Mouse (Mus musculus) heart, postnatal 0 days (tissue): ENCODE data around the gene Smpd3. TPM values are rescaled to one million over a fixed set of nuclear protein-coding genes. Genes with fewer than 3 reads are reported as not detected.

ENCODE experiments used
- ATAC-seq: fragments of 200-750 bp; cut with Nextera tagmentation; 2 replicates; pipeline ENCODE4 v1.8.0; 2017; ENCODE audit warnings: low read depth, moderate number of reproducible peaks, moderate library complexity; ENCODE audit not compliant: insufficient read depth
- DNase-seq: peaks from one replicate; pipeline ENCODE4 v3.0.0-alpha.2; 2016; ENCODE audit warnings: low spot score
- H3K27ac ChIP-seq: fragments of 300-500 bp; sonication (generic); 2 replicates; pipeline ENCODE4 v1.5.1; 2014; ENCODE audit warnings: low read depth, mild to moderate bottlenecking
- H3K27me3 ChIP-seq: fragments of 300-500 bp; sonication (generic); 2 replicates; pipeline ENCODE4 v1.6.1; 2014; ENCODE audit warnings: low read length, mixed read lengths; ENCODE audit not compliant: control insufficient read depth, insufficient read depth
- H3K36me3 ChIP-seq: fragments of 300-500 bp; sonication (generic); replicated peaks from 2 replicates; pipeline ENCODE4 v1.6.1; 2014; ENCODE audit warnings: low read length, mixed read lengths; ENCODE audit not compliant: control insufficient read depth, insufficient read depth
- H3K4me1 ChIP-seq: fragments of 300-500 bp; sonication (generic); 2 replicates; pipeline ENCODE4 v1.6.1; 2014; ENCODE audit warnings: antibody characterized with exemption; ENCODE audit not compliant: control insufficient read depth, insufficient read depth
- H3K4me2 ChIP-seq: fragments of 300-500 bp; sonication (generic); 2 replicates; pipeline ENCODE4 v1.6.1; 2014; ENCODE audit warnings: low read depth, mild to moderate bottlenecking, low read length, moderate library complexity
- H3K4me3 ChIP-seq: fragments of 300-500 bp; sonication (generic); 2 replicates; pipeline ENCODE4 v1.5.1; 2014; ENCODE audit warnings: low read depth, low read length
- H3K9ac ChIP-seq: fragments of 300-500 bp; sonication (generic); replicated peaks from 2 replicates; pipeline ENCODE4 v1.6.1; 2014; ENCODE audit warnings: low read depth, low read length, mixed read lengths
- H3K9me3 ChIP-seq: fragments of 300-500 bp; sonication (generic); replicated peaks from 2 replicates; pipeline ENCODE4 v1.6.1; 2016; ENCODE audit warnings: low read length; ENCODE audit not compliant: control insufficient read depth
- CTCF ChIP-seq: IDR thresholded peaks from 2 replicates; pipeline ENCODE4 v1.5.1; 2016; ENCODE audit warnings: antibody characterized with exemption, control low read depth, low read depth
- EP300 ChIP-seq: IDR thresholded peaks from 2 replicates; pipeline ENCODE4 v1.6.1; 2016; ENCODE audit warnings: antibody characterized with exemption, low read depth
- WGBS: fragments of 180-500 bp; shearing (Covaris S2); extraction: QIAGEN DNeasy Blood & Tissue Kit; methylation state at CpG from one replicate; pipeline ENCODE4 v1.1.7; 2014; 5-methylcytosine and 5-hydroxymethylcytosine counted together
- polyA plus RNA-seq: library from polyadenylated mRNA; unstranded; fragments of >200 nt; fragmentation: Nextera tagmentation; extraction: Ambion mirVana; gene quantifications from 2 replicates; pipeline ENCODE4 v1.2.1, GENCODE M21; 2015
- total RNA-seq: library from RNA; depleted of rRNA; stranded (reverse); fragments of >200 nt; gene quantifications from 2 replicates; pipeline ENCODE4 v1.2.3, GENCODE M21; 2014; ENCODE audit warnings: low replicate concordance

Smpd3 gene
- total and polyA plus RNA-seq, 2 experiments from 2014 or later: 2.4 to 6.5 TPM

DNA sequence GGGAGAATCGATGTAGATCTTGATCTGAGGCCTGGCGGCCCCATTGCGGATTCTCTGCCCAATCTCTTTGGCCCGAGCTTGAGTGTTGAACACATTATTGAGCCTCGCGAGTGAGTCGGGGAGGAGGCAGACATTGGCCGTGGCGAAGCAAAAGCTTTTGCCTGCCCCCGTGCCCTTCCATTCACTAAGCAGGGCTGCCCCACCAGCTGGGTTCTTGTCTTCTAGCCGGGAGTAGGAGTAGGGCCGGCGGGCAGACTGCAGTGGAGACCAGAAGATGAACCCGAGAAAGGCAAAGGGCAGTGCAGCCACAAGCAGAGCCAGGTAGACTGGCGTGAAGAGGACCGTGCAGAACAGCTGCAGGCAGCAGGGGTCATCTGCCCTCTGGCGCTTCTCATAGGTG, 72.4 kb downstream of the Smpd3 start:
- Histone ChIP-seq H3K27ac (no peak overlapping the region), H3K9me3 (no peaks in the 10 kb centered on the region), H3K4me2 (no peak overlapping the region), H3K27me3 (no peaks in the 10 kb centered on the region), H3K4me3 (no peak overlapping the region), H3K36me3 (no peaks in the 10 kb centered on the region), H3K4me1 (peaks cover 21% of the 10 kb centered on the region), H3K9ac (no peak overlapping the region)
- WGBS: 83% methylated on average over 17 of the region's 17 CpGs
- DNase-seq: no peak
- ATAC-seq: no peak
- no peak for TF ChIP-seq CTCF
- no peak for TF ChIP-seq EP300

DNA sequence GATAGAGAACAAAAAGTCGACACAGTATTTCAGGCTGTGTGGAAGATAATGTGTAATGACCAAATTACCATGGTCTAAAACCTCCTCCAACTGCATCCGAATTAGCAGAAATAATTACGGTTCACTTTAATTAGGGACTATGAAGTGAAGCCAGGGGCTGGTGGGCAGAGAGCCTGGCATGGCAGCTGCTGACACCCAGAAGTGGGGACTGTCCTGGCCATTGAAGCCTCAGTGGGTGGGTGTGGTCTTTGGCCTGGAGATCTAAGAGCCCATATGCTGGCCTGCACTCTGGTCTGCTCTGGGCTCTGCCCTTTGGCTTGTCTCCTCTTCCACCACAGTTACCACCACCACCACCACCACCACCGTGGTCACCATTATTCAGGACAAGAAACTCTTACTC, 73.9 kb downstream of the Smpd3 start:
- DNase-seq: no peak
- Histone ChIP-seq H3K36me3 (0 out of 2 replicates have a peak, but pooled peaks cover 4% of the 10 kb centered on the region), H3K27ac (no peak overlapping the region), H3K4me1 (peaks cover 7% of the 10 kb centered on the region), H3K27me3 (no peaks in the 10 kb centered on the region), H3K4me3 (no peak overlapping the region), H3K9me3 (no peaks in the 10 kb centered on the region), H3K9ac (no peak overlapping the region), H3K4me2 (no peak overlapping the region)
- no peak for TF ChIP-seq EP300
- ATAC-seq: no peak
- 88% methylated on average over 4 of the region's 4 CpGs for WGBS

DNA sequence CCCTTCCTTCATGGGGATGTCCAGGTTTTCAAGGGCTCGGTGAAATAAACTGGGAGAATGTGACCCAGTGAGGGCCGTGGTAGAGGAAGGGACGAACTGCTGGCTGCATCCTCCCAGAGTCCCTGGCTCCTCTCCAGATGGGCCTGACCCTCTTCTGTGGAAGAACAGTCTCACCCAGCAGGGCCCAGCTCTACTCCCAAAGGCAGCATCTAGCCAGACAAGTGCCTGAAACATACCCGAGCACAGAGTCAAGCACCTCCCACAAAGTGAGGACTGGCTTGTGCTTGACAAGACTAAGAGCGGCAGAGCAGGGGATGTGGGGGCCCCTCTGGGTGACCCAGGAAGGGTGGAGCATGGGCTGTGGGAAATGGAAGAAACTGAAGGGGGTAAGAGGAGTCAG, 75.4 kb downstream of the Smpd3 start:
- DNase-seq (peak; percentile 7), ATAC-seq (peak; percentile 20; the same call in 1 of the 2 replicates)
- 0 out of 2 replicates have a peak, but pooled peaks cover 4% of the 10 kb centered on the region for H3K36me3 ChIP-seq
- no peak overlapping the region for H3K27ac ChIP-seq
- TF ChIP-seq EP300: no peak
- TF ChIP-seq CTCF: no peak
- no peaks in the 10 kb centered on the region for H3K27me3 ChIP-seq
- peaks cover 7% of the 10 kb centered on the region for H3K4me1 ChIP-seq
- H3K9me3 ChIP-seq: no peaks in the 10 kb centered on the region
- H3K9ac ChIP-seq: no peak overlapping the region
- no peak overlapping the region for H3K4me3 ChIP-seq
- H3K4me2 ChIP-seq: no peak overlapping the region
- WGBS: 19% methylated on average over 5 of the region's 5 CpGs

DNA sequence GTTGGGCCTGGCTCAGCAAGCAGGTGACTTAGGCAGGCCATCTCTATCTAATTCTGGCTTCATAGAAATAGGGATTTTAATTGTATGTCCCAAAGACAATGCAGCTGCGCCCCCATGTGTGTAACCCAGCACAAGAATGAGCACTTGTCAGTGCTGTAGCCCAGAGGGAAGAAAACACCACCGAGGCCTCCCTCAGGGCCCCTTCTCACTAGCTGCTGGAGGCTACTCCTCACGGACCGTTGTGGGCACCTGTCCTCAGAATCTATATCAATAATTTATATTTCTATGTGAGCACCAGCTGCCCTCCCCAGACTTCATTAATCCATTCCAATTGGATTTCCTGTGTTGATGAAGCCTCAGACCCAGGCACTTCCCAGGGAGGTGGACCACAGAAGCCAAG, 76.9 kb downstream of the Smpd3 start:
- Histone ChIP-seq H3K27me3 (no peaks in the 10 kb centered on the region), H3K36me3 (0 out of 2 replicates have a peak, but pooled peaks cover 4% of the 10 kb centered on the region), H3K9ac (no peak overlapping the region), H3K9me3 (no peaks in the 10 kb centered on the region), H3K4me1 (peaks cover 7% of the 10 kb centered on the region), H3K4me3 (no peak overlapping the region), H3K27ac (no peak overlapping the region), H3K4me2 (no peak overlapping the region)
- ATAC-seq (no peak), DNase-seq (no peak)
- TF ChIP-seq EP300: no peak
- no peak for TF ChIP-seq CTCF
- WGBS: 93% methylated on average over 4 of the region's 4 CpGs

DNA sequence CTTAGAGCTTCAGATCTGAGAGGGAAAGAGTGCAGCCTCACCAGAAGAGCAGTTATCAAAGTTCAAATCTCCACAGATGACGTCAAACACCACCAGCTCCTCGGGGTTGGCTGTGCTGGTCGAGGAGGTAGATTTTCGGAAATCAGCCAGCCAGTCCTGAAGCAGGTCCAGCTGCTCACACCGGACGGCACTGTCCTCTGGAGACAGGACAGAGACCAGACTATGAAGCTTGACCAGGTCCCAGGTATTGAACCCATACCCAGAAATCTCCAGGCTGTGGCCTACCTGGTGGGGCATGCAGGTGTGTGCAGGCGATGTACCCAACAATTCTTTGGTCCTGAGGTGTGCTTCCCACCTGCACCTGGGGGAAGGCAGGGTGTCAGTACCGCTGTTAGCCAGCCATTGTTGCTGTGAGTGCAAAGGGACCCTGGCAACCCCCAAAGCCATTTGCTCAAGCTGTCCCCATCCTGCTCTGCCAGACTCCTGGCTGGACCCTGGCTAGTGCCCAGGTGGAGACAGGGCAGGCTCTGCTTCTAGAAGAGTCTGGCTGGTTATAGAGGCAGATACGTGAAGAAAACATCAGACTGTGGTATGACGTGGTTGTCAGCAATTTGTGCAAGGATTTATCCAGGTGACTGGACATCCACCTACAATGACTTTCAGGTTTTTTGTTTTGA, 78.1 kb downstream of the Smpd3 start:
- 81% methylated on average over 10 of the region's 10 CpGs for WGBS
- TF ChIP-seq EP300 (no peak), CTCF (no peak)
- Histone ChIP-seq H3K4me3 (no peak overlapping the region), H3K9ac (no peak overlapping the region), H3K4me1 (peaks cover 7% of the 10 kb centered on the region), H3K27ac (no peak overlapping the region), H3K27me3 (no peaks in the 10 kb centered on the region), H3K36me3 (0 out of 2 replicates have a peak, but pooled peaks cover 4% of the 10 kb centered on the region), H3K4me2 (no peak overlapping the region), H3K9me3 (no peaks in the 10 kb centered on the region)
- DNase-seq (no peak), ATAC-seq (no peak)

DNA sequence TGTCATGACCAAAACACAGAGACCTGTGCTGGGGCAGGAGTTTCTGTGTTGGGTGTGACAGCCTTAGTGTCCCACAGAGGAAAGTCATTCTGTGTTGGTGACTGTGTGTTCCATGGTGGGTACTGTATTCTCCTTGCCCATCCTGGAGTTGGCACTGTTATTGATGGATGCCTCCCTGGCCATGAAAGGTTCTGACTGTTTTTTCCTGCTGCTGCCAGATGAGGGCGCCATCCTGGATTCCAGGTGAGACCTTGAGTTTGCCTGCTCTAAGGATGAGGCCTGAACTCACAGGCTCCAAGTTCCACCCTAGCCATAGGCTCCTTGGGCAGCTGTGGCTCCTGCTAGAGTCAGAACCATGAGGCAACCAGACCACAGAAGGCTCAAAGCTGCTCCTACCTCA, 79.6 kb downstream of the Smpd3 start:
- Histone ChIP-seq H3K27me3 (no peaks in the 10 kb centered on the region), H3K27ac (no peak overlapping the region), H3K4me3 (no peak overlapping the region), H3K9ac (no peak overlapping the region), H3K4me2 (no peak overlapping the region), H3K4me1 (peaks cover 7% of the 10 kb centered on the region), H3K9me3 (no peaks in the 10 kb centered on the region), H3K36me3 (0 out of 2 replicates have a peak, but pooled peaks cover 4% of the 10 kb centered on the region)
- 41% methylated on average over 1 of the region's 1 CpGs for WGBS
- TF ChIP-seq CTCF (peak; percentile 16; the same call in 1 of the 2 replicates), EP300 (no peak)
- ATAC-seq: no peak
- no peak for DNase-seq
